Mouse (Mus musculus) liver, postnatal 0 days (tissue): Measurements from ENCODE around the gene Ogfod1.

Experiments used
- CTCF ChIP-seq: sonication (generic); IDR thresholded peaks from 2 replicates; pipeline ENCODE4 v1.5.1; 2016; ENCODE audit warnings: antibody characterized with exemption, low read depth
- EP300 ChIP-seq: IDR thresholded peaks from 2 replicates; pipeline ENCODE4 v1.6.1; 2016; ENCODE audit warnings: antibody characterized with exemption, low read depth, mild to moderate bottlenecking

GRCm38 (mm10) chr8:94113972-94114371 lies 77.0 kb downstream of the Ogfod1 start:
- TF ChIP-seq CTCF (no peak), EP300 (no peak)
